Mouse (Mus musculus) adrenal gland, adult 2 months (tissue): ENCODE data around the gene Gpr1. TPM values are rescaled to one million over a fixed set of nuclear protein-coding genes. Genes with fewer than 3 reads are reported as not detected.

ENCODE experiments used
- DNase-seq: peaks from one replicate; pipeline ENCODE4 v3.0.0; 2021
- long read RNA-seq: library from polyadenylated mRNA; stranded (forward); transcript quantifications from one replicate; pipeline ENCODE4 v2.0.0, GENCODE M21; 2021
- polyA plus RNA-seq: library from polyadenylated mRNA; depleted of rRNA; stranded (reverse); fragments of >200 nt; gene quantifications from 2 replicates; pipeline ENCODE4 v1.2.3, GENCODE M21; 2012; rRNA removed
- total RNA-seq, 2 experiments: library from RNA; stranded (reverse); gene quantifications; 2 replicates each; pipeline ENCODE4 v1.2.3; 2021

The Gpr1 gene
- total RNA-seq (under 1 TPM; 0.28 to 0.40 TPM), polyA plus RNA-seq (0.10 and 0.12 TPM in 2 replicates)
- long read RNA-seq, partial matches to known transcripts: 0 of 1 reads
- long read RNA-seq, other reads (novel, unspliced or antisense): 0 of 1 reads

DNA sequence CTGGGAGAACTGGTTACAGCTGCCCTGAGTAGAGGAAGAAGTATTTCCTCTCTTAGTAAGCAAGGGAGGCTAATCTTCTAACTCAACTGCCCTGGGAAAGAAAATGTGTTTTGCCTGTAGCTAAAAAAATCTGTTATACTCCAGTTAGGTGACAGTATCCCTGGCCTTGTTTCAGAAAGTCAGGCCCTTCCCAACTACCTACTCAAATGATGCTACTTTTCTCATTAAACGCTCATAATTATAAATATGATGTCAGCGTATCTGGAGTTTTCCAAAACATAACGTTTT lies at the start of gene Gpr1:
Gene Gpr1, minus strand, starts transcription at position 273 of the 288 bp plus-strand sequence.
- no peak for DNase-seq

DNA sequence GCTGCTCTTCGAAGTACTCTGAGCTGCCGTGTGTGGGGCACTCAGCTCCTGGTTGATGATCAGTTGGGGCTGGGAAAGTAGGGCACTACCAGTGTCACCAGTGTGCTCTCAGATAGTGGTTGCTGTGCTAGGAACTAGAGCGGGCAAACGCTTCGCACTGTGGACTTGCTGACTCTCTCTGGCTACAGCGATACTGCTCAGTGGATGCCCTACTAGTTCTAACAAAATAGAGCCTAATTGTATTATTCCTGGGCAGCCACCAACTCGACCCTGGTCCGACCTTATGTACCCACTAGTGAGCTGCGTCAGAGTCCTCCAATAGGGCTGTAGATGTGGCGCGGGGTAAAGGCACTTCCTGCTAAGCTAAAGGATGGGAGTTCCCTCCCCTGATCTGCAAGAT lies 49.3 kb upstream of the Gpr1 start:
- no peak for DNase-seq

DNA sequence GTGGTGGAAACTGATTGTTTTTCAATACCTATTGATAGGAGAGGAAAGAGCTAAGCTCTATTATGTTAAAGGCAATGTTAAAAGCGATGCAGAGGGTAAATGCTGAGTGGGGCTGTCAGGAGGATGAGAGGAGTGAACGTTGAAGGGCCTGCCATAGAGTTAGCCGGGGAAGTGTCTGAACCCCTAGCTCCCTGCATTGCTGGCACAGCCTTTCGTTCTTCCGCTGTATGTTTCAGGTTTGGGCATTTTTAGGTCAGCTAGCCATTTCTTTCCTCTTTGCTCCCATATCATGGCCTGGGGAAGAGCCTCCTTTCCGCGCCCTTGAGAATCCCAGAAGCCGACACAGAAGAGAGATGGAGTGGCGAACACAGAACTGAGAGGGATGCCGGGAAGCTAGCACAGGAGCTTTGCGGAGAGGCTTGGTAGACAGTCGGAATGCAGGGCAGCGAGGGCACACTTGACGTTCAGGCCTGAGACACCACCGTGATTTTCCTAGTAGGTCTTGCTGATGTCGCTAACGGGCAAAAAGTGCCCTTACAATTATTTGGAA lies 46.8 kb upstream of the Gpr1 start:
- DNase-seq: no peak

DNA sequence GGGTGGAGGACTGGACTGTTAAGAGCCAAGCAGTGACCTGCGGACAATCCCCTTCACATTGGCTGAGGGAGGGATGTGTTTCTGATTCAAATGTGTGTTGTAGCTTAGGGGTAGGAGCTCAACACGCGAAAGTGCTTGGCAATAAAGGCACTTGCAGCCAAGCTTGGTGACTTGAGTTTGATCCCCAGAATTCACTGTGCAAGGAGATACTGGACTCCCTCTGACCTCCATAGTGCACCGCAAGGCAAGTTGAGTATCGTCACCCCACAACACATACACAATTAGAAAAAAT lies 46.3 kb upstream of the Gpr1 start:
- no peak for DNase-seq

DNA sequence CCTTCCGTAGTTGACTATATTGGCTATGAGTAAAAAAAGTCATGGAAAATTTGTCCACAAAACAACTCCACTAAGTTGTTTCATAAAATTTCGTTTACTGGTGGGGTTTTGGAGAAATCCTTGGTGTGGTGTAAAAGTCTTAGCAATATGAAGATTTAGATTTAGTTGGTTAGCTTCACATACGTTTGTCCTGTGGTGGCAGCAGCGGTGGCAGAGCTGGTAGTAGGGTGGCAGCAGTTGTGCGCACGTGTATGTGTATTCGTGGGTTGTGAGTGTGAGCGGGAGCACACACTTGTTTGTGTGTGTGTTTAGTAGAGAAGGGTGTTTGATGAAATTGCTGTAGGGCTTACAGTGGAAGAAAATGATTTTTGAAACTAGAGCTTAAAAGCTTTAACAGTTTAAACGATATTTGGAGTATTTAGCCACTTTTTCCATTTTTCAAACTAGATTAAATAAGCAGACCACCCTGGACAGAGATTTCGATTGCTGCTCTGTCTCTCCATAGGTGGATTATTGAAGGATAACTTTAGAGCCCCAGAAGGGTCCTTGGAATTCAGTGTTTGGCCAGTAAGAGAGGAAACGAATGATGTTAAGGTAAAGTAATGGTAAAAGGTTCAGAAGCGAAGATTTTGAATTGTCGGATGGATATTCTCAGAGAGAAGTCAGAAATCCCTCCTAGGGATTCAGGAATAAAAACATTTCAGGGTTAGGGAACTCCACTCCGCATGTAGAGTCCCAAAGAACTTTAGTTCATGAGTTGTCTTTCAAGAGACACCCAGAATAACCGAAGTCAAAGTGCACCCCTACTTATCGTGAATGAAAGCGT lies 45.8 kb upstream of the Gpr1 start:
- no peak for DNase-seq

DNA sequence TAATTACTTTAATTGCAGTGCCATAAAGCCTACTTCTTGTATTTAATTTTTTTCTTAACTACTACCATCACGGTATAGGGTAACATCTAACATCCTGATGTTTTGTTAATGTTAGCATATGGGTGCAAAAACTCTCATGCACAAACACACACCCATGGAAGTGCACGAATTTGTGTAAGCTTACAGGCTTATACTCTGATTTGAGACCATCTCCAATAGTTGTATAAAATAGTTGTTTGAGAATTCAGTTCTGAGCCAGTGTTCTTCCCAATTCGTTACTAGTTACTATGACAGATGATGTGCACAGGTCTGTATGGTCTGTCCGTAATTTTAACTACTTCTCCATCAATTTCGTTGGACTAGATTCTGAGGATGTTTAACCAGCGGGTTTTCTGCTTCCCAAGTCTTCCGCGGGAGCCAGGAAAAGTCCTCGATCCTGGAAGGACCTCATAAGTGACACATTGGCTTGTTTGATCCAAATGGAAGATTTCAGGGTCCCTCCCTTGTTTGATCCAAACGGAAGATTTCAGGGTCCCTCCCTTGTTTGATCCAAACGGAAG lies 45.0 kb upstream of the Gpr1 start:
- DNase-seq: no peak

DNA sequence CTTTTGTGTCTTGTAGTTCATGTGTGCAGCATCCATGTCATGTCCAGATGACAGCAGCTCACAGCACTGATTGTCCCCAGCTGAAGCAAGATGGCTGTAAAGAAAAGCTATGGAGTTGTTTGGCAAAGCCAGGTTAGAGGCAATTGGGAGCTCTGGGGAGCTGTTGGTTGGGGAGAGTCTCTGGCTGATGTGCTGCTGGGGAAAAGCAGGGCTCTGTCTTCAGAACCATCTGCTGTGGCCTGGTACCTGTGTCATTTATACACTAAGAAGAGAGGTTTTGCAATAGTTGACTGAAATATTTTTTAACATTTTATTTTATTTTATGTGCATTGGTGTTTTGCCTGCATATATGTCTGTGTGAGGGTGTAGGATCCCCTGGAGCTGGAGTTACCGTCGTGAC lies 44.2 kb upstream of the Gpr1 start:
- no peak for DNase-seq

DNA sequence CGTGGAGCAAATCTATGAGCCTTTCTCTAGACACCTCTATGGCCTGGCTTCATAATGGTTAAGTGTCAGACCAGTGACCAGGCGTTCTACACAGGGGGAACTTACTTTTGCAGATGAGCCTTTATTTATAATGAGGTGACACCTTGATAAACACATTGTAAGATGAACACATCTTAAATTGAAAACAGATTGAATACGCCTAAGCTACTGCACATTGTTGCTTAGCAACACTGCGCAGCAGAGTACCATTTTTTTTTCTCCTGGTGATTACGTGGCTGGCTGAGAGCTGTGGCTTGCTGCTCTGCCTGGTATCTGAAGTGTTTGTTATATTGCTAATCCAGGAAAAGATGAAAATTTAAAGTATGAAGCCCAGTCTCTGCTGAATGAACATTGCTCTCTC lies 41.7 kb upstream of the Gpr1 start:
- DNase-seq: no peak

DNA sequence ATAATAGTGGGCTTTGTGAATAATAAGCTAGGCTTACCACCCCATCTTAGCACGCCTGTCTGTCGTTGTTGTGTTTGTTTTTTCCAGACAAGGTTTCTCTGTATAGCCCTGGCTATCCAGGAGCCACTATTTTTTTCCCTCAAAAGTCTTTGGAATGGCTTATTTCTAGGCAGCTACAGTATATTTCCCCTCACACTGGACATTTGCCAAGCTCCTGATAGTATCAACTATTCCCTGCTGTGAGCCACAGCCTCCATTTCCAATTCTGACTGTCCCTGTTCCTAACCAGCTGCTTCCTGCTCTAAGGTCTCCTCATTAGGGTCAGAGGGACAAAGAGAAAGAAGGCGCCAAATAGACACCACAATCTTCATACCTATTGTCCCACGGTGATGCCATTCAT lies 40.8 kb upstream of the Gpr1 start:
- DNase-seq: no peak

DNA sequence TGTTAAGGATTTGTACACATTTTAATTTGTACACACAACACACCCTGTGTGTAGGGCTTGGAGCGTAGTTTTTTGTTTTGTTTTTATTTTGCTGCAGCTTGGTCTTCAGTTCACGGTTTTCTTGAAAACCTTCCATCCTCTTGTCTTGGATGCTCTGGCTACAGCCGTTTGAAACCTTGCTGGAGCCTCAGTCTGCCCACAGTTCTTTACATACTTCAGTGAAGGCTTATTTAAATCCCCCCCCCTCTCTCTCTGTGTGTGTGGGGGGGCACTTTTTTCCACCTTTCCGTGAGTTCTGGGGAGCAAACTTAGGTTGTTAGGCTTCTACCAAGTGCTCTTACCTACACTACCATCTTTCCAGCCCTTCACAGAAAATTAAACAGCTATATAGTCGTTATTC lies 38.9 kb upstream of the Gpr1 start:
- DNase-seq: no peak

DNA sequence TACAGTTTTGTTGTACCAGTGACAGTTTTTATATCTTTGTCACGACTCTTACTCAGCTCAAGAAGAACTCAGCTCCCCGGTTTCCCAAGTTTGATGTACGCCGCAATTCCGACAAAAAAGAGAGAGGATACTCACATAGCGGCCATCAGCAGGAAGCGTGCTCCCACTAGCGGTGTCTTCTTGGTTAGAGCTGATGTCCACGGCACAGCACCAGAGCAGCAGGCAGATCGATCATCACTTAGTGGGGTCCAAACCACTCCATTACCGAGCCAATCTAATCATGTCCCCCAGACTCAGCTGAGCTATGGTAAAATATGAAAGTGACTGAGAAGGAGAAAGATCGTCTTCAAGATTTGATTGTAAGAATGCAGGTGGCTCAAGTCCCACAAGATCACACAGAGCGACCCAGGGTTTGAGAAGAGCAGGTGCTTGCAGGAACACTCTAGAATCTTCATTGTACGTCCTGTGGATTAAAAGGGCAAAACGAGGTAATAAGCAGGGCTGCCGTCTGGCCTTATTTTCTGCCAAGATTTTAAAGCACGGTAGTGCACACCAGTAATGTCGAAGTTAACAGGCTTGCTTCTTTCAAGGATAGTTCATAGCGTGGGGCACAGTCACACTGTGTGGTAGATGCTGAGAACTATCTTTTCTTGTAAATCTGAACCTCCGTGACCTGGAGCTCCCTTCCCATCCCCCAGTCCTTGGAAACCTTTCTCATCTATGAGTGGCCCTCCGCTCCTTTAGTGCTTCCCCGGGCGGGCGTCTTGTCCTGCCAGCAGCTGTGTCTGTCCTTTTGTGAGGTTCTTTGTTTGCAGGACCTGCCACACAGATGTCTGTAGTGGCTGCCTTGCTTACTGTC lies 38.2 kb upstream of the Gpr1 start:
- DNase-seq: no peak

DNA sequence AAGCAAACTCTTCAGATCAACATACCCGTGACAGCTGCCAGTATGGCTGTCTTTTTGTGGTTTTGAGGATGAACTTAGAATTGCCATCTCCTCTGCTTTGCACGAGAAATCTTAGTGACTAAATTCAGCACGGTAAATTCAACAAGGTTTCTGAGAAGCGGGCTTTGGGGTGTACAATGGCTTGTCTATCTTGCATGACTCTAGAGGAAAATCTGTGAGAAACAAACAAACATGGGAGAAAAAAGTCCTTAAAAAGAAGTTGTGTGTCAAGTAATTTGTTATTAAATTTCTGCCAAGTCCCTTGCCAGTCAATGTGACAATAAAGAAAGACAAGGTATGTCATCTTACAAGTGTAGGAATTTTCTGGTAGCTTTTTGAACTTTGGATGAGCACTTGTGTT lies 34.9 kb upstream of the Gpr1 start:
- no peak for DNase-seq

DNA sequence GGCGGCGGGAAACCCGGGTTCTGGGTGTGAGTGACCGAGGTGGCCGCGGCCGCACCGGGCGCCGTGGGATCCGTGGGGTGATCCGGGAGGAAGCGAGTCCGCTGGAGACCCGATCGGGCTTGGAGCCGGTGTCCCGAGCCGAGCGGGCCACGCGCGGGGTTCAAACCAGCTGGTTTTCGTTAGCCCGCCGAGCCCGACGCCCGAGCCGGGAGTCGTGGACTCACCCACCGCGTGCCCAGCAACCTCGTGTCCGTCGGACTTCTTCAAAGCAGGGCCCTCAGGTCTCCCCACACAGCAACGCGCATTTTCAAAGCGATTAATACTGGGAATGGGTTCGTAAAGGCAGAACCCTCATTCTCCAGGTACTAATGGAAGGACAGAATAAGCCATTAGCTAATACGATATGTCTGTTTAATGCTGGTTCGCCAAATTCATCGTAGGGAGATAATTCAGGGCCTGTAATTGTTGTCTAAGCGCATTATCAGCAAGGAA lies 34.1 kb upstream of the Gpr1 start:
- DNase-seq: no peak

DNA sequence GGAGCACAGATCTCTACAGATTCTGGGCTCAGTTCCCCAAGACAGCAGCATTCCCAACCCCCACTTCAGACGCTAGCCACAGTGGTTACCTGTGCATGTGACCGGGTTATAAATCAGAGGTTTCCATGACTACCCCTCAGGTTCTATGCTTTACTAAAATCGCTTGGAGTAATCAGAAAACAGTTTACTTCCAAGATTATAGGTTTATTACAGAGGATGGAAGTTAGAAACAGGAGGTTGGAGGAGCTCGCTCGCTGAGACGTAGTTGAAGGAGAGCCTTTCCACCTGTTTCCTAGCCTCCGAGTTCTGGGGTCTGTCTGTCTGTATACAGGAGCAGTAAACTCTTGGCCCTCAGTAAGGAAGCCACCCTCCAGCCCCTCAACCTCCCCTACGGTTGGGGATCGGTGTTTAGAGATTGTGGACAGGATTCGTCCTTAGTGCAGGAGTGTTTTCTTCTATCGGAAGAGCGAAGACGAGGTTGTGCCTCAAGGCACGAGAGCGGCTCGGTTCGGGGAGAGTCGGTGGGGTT lies 33.6 kb upstream of the Gpr1 start:
- DNase-seq: no peak

DNA sequence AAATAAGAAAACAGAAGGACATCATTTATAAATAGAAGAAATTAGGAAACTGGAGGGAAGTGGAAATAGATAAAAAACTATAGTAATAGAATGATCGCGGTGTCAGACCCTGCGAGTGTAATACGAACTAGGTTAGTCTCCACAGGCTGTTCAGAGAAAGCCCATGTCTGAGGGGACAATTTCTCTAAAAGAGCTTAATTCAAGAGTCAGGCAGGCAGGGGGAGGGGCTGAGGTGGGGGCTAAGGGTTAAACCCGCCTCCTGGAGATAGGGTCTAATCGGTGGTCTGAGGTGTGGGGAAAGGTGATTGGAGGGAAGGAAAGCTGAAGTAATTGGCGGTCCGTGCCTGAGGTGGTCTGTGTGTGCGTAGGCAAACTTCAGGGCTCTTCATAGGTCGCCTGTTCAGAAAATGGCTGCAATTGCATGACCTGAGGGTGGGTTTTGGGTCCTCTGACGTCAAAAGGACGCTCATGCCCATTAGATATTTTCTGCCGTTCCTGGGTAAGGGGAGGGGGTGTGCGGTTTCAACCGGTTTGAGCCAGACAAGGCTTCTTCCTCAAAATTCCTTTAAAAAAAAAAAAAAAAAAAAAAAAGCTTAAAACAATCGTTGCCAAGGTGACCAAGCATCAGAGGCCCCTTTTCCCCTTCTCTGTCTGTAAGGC lies 32.6 kb upstream of the Gpr1 start:
- DNase-seq: no peak

DNA sequence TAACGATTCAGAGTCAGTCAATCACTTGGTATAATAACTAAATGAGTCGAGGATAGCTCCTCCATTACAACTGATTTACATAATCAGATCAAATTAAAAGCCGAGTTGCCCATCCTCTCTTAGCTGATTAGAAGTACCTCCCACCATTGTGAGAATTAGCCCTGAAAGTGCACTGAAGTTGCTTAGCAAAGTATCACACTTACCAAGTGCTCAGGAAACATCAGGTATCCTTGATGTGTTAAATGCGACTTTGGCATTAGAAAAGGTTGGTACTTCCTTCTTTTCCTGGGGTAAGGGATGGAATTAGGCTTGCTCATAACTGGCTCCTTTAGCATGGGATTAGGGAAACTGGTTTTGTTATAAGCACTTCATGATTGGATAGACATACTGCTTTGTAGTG lies 29.5 kb upstream of the Gpr1 start:
- no peak for DNase-seq

DNA sequence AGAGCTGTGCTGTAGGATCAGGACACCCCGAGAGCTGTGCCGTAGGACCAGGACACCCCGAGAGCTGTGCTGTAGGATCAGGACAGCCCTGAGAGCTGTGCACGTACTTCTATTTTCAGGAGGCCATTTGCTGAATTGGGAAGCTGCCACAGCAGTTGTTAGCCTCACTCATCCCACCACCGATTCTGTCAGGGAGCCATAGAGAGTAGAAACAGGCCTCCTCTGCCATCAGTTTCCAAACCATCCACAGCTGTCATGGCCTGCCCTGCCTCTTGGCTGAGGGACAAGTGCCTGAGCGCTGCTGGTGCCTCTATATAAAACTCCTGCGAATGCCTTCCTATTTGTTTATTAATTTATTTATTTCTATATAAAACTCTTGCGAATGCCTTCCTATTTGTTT lies 25.4 kb upstream of the Gpr1 start:
- DNase-seq: no peak

DNA sequence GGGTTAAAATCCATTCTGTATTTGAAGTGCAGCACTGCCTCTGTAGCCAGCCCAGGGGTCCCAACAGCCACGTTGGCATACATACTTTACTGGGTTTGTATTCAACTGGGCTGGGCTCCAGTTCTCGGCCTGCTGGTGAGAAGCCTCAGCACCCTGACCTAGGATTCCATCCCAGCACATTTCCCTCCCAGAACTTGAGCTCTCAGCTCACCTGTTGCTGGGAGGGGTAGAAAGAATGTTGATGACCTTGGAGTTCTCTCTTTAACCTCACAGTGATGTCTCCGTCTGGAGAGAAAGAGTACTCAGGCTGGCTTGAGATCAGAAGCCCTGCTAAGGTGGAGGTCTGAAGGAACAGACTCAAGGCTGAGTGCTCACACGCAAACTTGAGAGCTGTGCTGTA lies 25.0 kb upstream of the Gpr1 start:
- DNase-seq: no peak

DNA sequence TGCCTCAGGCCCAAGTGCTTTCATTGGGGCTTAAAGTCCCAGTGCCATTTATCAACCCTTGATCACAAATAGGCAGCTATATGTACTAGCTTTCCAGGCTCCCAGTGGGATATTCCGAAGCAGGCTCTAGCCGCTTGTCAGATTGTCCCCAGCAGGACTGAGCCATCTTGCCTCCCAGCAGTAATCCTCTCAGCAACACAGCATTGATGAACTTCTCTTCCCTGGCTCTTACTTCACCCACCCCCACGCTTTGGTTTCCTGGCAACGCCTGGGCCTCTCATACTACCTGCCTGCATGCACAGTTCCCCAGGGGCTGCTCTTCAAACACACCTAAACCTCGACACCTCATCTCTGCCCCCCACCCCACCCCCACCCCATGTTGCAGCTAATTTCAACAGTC lies 23.0 kb upstream of the Gpr1 start:
- DNase-seq: no peak

DNA sequence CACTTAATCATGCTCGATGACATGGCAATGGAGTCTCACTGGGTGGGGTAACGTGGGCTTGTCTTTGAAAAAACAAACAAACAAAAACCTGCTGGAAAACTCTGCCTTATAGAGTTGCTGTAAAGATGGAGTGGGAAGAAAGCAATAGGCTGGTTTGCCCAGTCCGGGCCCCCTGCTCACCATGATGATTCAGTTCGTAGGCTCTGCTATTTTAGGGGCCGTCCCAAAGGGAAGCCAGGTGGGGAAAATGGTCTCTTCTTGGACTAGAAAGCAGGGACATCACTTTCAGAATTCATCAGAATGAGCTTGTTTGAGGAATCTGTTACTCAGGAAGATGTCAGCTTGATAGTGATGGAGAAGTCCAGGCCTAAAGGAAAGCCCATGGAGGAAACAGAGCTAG lies 12.9 kb upstream of the Gpr1 start:
- DNase-seq: no peak

DNA sequence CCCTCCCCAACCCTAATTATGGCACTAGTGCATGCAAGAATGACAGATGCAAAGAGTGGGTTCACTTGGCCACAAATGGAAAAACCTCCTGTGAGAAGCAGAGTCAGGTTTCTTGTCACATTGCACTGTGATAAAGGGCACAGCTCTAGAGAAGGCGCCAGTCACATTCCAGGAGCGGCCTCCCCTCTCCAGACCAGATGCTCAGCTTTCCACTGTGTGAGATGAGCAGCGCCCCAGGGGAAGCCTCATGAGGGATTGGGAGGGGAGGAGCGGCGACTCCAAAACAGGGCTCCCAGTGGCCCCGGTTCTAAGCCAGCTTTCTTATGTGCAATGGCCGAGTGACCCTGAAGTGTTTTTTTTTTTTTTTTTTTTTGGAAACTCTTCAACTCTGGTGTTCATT lies 11.5 kb upstream of the Gpr1 start:
- DNase-seq: no peak

DNA sequence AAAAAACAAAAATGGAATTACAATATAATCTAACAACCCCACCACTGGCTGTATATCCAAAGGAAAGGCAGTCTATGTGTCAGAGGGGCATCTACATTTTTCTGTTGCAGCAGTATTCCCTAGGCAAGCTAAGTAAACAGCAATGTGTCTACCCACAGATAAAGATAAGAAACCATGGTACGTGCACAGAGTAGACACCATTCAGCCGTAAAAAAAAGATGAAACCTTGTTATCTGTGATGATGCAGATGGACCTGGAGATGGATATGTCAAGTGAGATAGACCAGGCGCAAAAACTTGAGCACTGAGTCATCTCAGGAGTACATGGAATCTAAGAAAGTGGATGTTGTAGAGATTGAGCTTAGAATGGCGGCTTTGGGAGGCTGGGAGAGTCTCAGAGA lies 10.7 kb upstream of the Gpr1 start:
- DNase-seq: no peak
